9 mouse cellular contexts compared by ENCODE assay signal in genomic region chrX:122826035-122826434, GRCm38 (mm10).
A peak's percentile ranks its signal among the peaks of the same experiment; 100 is the strongest.
DNase-seq lines count a peak whose midpoint lies in the region; ATAC-seq and TF ChIP-seq lines count a peak whose summit lies in the region.
"Had no signal": no experiment of that assay in that cellular context is flagged by ENCODE, and none has a peak within 500 bp of the region (broad histone marks: within the 10 kb centered on the region; RNA-seq: fewer than 3 reads in every experiment).

No protein-coding gene starts in this region.

- TF ChIP-seq CTCF in forebrain, postnatal 0 days (IDR thresholded peaks at IDR 0.05; ENCODE audit: low read depth): peak; percentile 52

- H3K36me3 ChIP-seq in forebrain, postnatal 0 days (ENCODE audit: insufficient read depth): no peaks in the 10 kb centered on the region
- H3K36me3 ChIP-seq in forebrain, embryonic 12.5 days (replicated peaks): no peaks in the 10 kb centered on the region

- H3K4me3 ChIP-seq in forebrain, postnatal 0 days (ENCODE audit: low read depth, low read length): no peak overlapping the region
- no peak overlapping the region for H3K4me3 ChIP-seq in forebrain, embryonic 12.5 days (replicated peaks)

- no peak overlapping the region for H3K27ac ChIP-seq in forebrain, postnatal 0 days (ENCODE audit: low read depth, low read length)
- H3K27ac ChIP-seq in forebrain, embryonic 12.5 days: no peak overlapping the region
- H3K27ac ChIP-seq: macrophage had no signal

- H3K9ac ChIP-seq in forebrain, postnatal 0 days: no peak overlapping the region
- H3K9ac ChIP-seq in forebrain, embryonic 12.5 days: no peak overlapping the region

- DNase-seq in forebrain, postnatal 0 days: peak; percentile 62
- peak; percentile 28 for DNase-seq in A20 (ENCODE audit: low read depth, low spot score)
- peak; percentile 24 for DNase-seq in embryo, embryonic 11 days
- peak; percentile 3 to 5 for DNase-seq in left cerebral cortex, postnatal 36 days (ENCODE audit: low spot score in 2 of 2)
- no peak for DNase-seq in ovary, postnatal 36 days (ENCODE audit: low spot score)
- no peak for DNase-seq in adrenal gland, postnatal 25 days
- DNase-seq in urinary bladder, postnatal 4 days (ENCODE audit: low spot score in 2 of 2): no peak

- WGBS in forebrain, postnatal 0 days: 20% methylated on average over 4 of the region's 4 CpGs
- 10% methylated on average over 4 of the region's 4 CpGs for WGBS in forebrain, embryonic 12.5 days

- peak; percentile 38; the same call in 1 of the 2 replicates for ATAC-seq in forebrain, postnatal 0 days
- no peak for ATAC-seq in forebrain, embryonic 12.5 days (ENCODE audit: low FRiP score)

- H3K9me3 ChIP-seq in forebrain, postnatal 0 days (ENCODE audit: low read length): no peaks in the 10 kb centered on the region
- H3K9me3 ChIP-seq in forebrain, embryonic 12.5 days: no peaks in the 10 kb centered on the region

- H3K4me2 ChIP-seq in forebrain, postnatal 0 days (ENCODE audit: low read depth): no peak overlapping the region
- H3K4me2 ChIP-seq in forebrain, embryonic 12.5 days: no peak overlapping the region

- intact Hi-C loops in left cerebral cortex, postnatal 36 days (cut with DNase I): no loop called here

- H3K27me3 ChIP-seq in forebrain, postnatal 0 days (ENCODE audit: insufficient read depth, low read length): no peaks in the 10 kb centered on the region
- no peaks in the 10 kb centered on the region for H3K27me3 ChIP-seq in forebrain, embryonic 12.5 days

- H3K4me1 ChIP-seq in forebrain, postnatal 0 days (ENCODE audit: insufficient read depth): no peaks in the 10 kb centered on the region
- no peaks in the 10 kb centered on the region for H3K4me1 ChIP-seq in forebrain, embryonic 12.5 days

Comparison
In these comparisons a context has a peak if more than half of its experiments do, and no peak if none do; other contexts are left out.
1. DNase-seq: peak in forebrain, postnatal 0 days (single experiment), A20 (single experiment), embryo, embryonic 11 days (single experiment) and left cerebral cortex, postnatal 36 days (2 of 2); none in ovary, postnatal 36 days (single experiment), adrenal gland, postnatal 25 days (single experiment) and urinary bladder, postnatal 4 days (0 of 2).